Mouse (Mus musculus) cerebellum, adult 2 months (tissue): ENCODE data around the gene Med15.

Source experiments
- CTCF ChIP-seq: fragments of 200-500 bp; IDR thresholded peaks from 2 replicates; pipeline ENCODE4 v1.5.1; 2011; ENCODE audit warnings: low read depth, mild to moderate bottlenecking, control low read depth, low read length, moderate library complexity, borderline replicate concordance; ENCODE audit not compliant: insufficient read depth
- POLR2A ChIP-seq: fragments of 200-500 bp; IDR thresholded peaks from 2 replicates; pipeline ENCODE4 v1.6.1; 2011; ENCODE audit warnings: low read length, control low read depth, borderline replicate concordance; ENCODE audit not compliant: insufficient read depth

DNA sequence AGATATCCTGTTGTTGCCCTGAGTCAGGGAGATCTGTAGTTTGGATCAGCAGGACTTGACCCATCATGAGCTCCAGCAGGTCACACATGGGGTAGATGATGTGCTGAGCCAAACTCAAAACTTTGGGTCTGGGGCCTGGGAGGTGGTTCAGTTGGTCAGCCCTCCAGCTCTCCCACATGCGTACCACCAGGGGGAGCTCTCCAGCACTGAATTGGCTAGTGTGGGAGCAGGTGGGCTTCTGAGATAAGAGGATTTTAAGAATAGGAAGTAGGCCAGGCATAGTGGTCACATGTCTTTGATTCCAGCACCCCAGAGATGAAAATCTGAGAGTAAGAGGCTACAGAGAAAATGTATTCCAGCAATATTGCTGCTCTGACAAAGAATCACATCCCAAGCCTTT is 11.8 kb upstream of the Med15 start:
- TF ChIP-seq CTCF = peak; percentile 77
- no peak for TF ChIP-seq POLR2A
